Mouse (Mus musculus) CH12.LX (cell line): ENCODE data around the gene Hlcs. TPM values are rescaled to one million over a fixed set of nuclear protein-coding genes. Genes with fewer than 3 reads are reported as not detected.

ENCODE experiments used
- DNase-seq: peaks from one replicate; pipeline ENCODE4 v3.0.0-alpha.2; 2013; ENCODE audit errors: extremely low read depth
- H3K27ac ChIP-seq: 2 replicates; pipeline ENCODE4 v1.5.1; 2012; ENCODE audit warnings: low read depth, mild to moderate bottlenecking, control low read depth, moderate library complexity; ENCODE audit not compliant: insufficient read depth
- H3K27me3 ChIP-seq: replicated peaks from 2 replicates; pipeline ENCODE3; 2012; ENCODE audit warnings: inconsistent platforms
- H3K36me3 ChIP-seq, 2 experiments: replicated peaks in 1 of 2; 2 replicates each; pipeline versions ENCODE3 to v1.6.1; 2012; ENCODE audit warnings: inconsistent platforms in 1 of 2, low read length in 1 of 2, mild to moderate bottlenecking in 1 of 2, mixed read lengths in 1 of 2, moderate library complexity in 1 of 2; ENCODE audit not compliant: control insufficient read depth in 1 of 2, insufficient read depth in 1 of 2
- H3K4me1 ChIP-seq, 2 experiments: 2 replicates each; pipeline ENCODE4 v1.6.1; 2012; ENCODE audit warnings: inconsistent platforms in 1 of 2, moderate library complexity in 1 of 2; ENCODE audit not compliant: insufficient read depth in 2 of 2, control insufficient read depth in 1 of 2
- H3K4me2 ChIP-seq: 2 replicates; pipeline ENCODE4 v1.6.1; 2012; ENCODE audit warnings: low read depth, mild to moderate bottlenecking, control low read depth; ENCODE audit not compliant: poor library complexity, insufficient read depth, severe bottlenecking
- H3K4me3 ChIP-seq, 3 experiments: fragments of 150-350 bp in 1 of 3; sonication (generic) in 1 of 3; replicated peaks in 1 of 3; 2 replicates each; pipeline versions ENCODE3 to v1.5.1; 2011 to 2012; ENCODE audit warnings: low read depth in 2 of 3, low read length in 2 of 3, mild to moderate bottlenecking in 2 of 3, moderate library complexity in 2 of 3, control low read depth in 1 of 3, improper control_type of control experiment in 1 of 3, inconsistent platforms in 1 of 3, mixed read lengths in 1 of 3; ENCODE audit not compliant: poor library complexity in 1 of 3
- H3K79me2 ChIP-seq: replicated peaks from 2 replicates; pipeline ENCODE4 v1.6.1; 2012; ENCODE audit warnings: mild to moderate bottlenecking, moderate library complexity; ENCODE audit not compliant: control insufficient read depth, poor library complexity, insufficient read depth, severe bottlenecking; ENCODE audit errors: extremely low read depth
- H3K9ac ChIP-seq: 2 replicates; pipeline ENCODE4 v1.6.1; 2012; ENCODE audit warnings: low read depth, mild to moderate bottlenecking, control low read depth, moderate library complexity; ENCODE audit not compliant: insufficient read depth
- H3K9me3 ChIP-seq: replicated peaks from 2 replicates; pipeline ENCODE3; 2012; ENCODE audit warnings: low read length, inconsistent platforms, mixed read lengths
- CHD1 ChIP-seq: IDR thresholded peaks from 2 replicates; pipeline ENCODE4 v1.6.1; 2012; ENCODE audit warnings: low read depth, low read length, improper control_type of control experiment, inconsistent platforms
- CHD2 ChIP-seq: IDR thresholded peaks from 2 replicates; pipeline ENCODE4 v1.6.1; 2011; ENCODE audit warnings: low read length, improper control_type of control experiment
- E2F4 ChIP-seq: IDR thresholded peaks from 2 replicates; pipeline ENCODE4 v1.6.1; 2011; ENCODE audit warnings: low read depth, low read length, improper control_type of control experiment; ENCODE audit not compliant: insufficient replicate concordance
- ELF1 ChIP-seq: IDR thresholded peaks from 2 replicates; pipeline ENCODE4 v1.6.1; 2014; ENCODE audit warnings: low read depth, mild to moderate bottlenecking, inconsistent platforms, low read length, improper control_type of control experiment
- EP300 ChIP-seq: IDR thresholded peaks from 2 replicates; pipeline ENCODE4 v1.6.1; 2011; ENCODE audit warnings: low read length, improper control_type of control experiment
- ETS1 ChIP-seq: conservative IDR thresholded peaks from 2 replicates; pipeline ENCODE4 v1.6.1; 2012; ENCODE audit warnings: low read depth, mild to moderate bottlenecking, inconsistent platforms, low read length, improper control_type of control experiment, moderate library complexity
- JUND ChIP-seq: conservative IDR thresholded peaks from 2 replicates; pipeline ENCODE4 v1.6.1; 2011; ENCODE audit warnings: low read depth, low read length, improper control_type of control experiment
- MAFK ChIP-seq: IDR thresholded peaks from 2 replicates; pipeline ENCODE4 v1.6.1; 2011; ENCODE audit warnings: low read length, improper control_type of control experiment; ENCODE audit not compliant: insufficient replicate concordance
- MAX ChIP-seq: IDR thresholded peaks from 2 replicates; pipeline ENCODE4 v1.6.1; 2011; ENCODE audit warnings: low read length, improper control_type of control experiment
- MEF2A ChIP-seq: IDR thresholded peaks from 2 replicates; pipeline ENCODE4 v1.6.1; 2014; ENCODE audit warnings: low read depth, mild to moderate bottlenecking, inconsistent platforms, low read length, improper control_type of control experiment, borderline replicate concordance
- MYC ChIP-seq: IDR thresholded peaks from 2 replicates; pipeline ENCODE4 v1.6.1; 2011; ENCODE audit warnings: low read depth, mild to moderate bottlenecking, improper control_type of control experiment, low read length
- NRF1 ChIP-seq: IDR thresholded peaks from 2 replicates; pipeline ENCODE4 v1.6.1; 2014; ENCODE audit warnings: low read depth, mild to moderate bottlenecking, inconsistent platforms, low read length, improper control_type of control experiment, moderate library complexity
- POLR2A ChIP-seq: IDR thresholded peaks from 2 replicates; pipeline ENCODE4 v1.6.1; 2011; ENCODE audit warnings: low read depth, mild to moderate bottlenecking, improper control_type of control experiment, low read length
- RAD21 ChIP-seq: IDR thresholded peaks from 2 replicates; pipeline ENCODE4 v1.6.1; 2011; ENCODE audit warnings: low read depth, mild to moderate bottlenecking, low read length, improper control_type of control experiment, moderate library complexity
- RCOR1 ChIP-seq: conservative IDR thresholded peaks from 2 replicates; pipeline ENCODE4 v1.6.1; 2012; ENCODE audit warnings: low read depth, mild to moderate bottlenecking, inconsistent platforms, low read length, improper control_type of control experiment
- SMC3 ChIP-seq: IDR thresholded peaks from 2 replicates; pipeline ENCODE4 v1.6.1; 2011; ENCODE audit warnings: low read depth, low read length, improper control_type of control experiment
- TBP ChIP-seq: conservative IDR thresholded peaks from 2 replicates; pipeline ENCODE4 v1.6.1; 2011; ENCODE audit warnings: low read depth, low read length, improper control_type of control experiment
- ZMIZ1 ChIP-seq: IDR thresholded peaks from 2 replicates; pipeline ENCODE4 v1.6.1; 2012; ENCODE audit warnings: low read depth, mild to moderate bottlenecking, inconsistent platforms, low read length, improper control_type of control experiment
- dilution Hi-C: fragments of 300-500 bp; cut with MboI; formaldehyde crosslinking; loops from 2 replicates; pipeline ENCODE4 v1.14.3; 2020; ENCODE audit warnings: low sequenced_read_pairs; ENCODE audit not compliant: extremely low pct_unique_long_range_greater_than_20kb, extremely low pct_ligation_motif_present
- in situ Hi-C: fragments of 300-500 bp; cut with MboI; formaldehyde crosslinking; loops from 3 replicates; pipeline ENCODE4 v1.14.3; 2019; ENCODE audit warnings: low sequenced_read_pairs, low pct_ligation_motif_present, low pct_unique_long_range_greater_than_20kb, mixed read lengths
- polyA plus RNA-seq: library from polyadenylated mRNA; unstranded; fragments of >175 nt; gene quantifications from 2 replicates; pipeline ENCODE4 v1.2.1, GENCODE M21; 2012; ENCODE audit warnings: low read depth; ENCODE audit not compliant: insufficient read length
- total RNA-seq, 2 experiments: library from RNA; depleted of rRNA; stranded (reverse); fragments of 300-350 nt in 1 of 2; fragments of >200 nt in 1 of 2; gene quantifications; 2 replicates each; pipeline ENCODE4 v1.2.3; 2012 to 2014

Gene Hlcs
- total and polyA plus RNA-seq, 3 experiments = 5.3 to 12.5 (median 9.4) TPM

DNA sequence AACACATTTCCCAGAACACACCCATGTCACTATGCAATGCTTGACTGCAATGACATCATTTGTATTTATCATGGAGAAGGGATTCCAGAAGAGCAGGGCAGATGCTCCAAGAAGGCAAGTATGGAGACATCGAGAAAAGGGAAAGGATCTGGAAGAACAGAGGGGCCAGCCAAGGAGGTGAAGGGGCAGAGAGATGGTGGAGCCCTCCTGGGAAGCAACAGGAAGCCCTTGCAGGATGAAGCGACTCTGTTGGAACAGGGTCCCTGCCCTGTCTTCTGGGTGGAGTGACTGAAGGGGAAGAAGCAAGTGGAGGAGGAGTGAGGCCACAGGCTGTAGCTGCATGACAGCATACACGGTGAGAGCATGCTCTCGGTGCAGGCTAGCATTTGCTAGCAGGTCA, 79.2 kb downstream of the Hlcs start:
- Histone ChIP-seq H3K9ac (no peak overlapping the region), H3K79me2 (no peaks in the 10 kb centered on the region), H3K4me3 (no peak overlapping the region), H3K4me1 (peaks cover 16 to 48% of the 10 kb centered on the region in 2 experiments), H3K4me2 (no peak overlapping the region), H3K27me3 (no peaks in the 10 kb centered on the region), H3K27ac (no peak overlapping the region), H3K9me3 (peaks cover 7% of the 10 kb centered on the region), H3K36me3 (peaks cover 3 to 29% of the 10 kb centered on the region in 2 experiments)
- TF ChIP-seq ELF1 (no peak), MAFK (no peak), CHD2 (no peak), SMC3 (no peak), MYC (no peak), NRF1 (no peak), TBP (no peak), E2F4 (no peak), ZMIZ1 (no peak), RCOR1 (no peak), ETS1 (no peak), MAX (no peak), RAD21 (no peak), POLR2A (no peak), MEF2A (no peak), EP300 (no peak), CHD1 (no peak), JUND (no peak)
- dilution Hi-C loops (no loop called here), in situ Hi-C loops (no loop called here)
- no peak for DNase-seq

DNA sequence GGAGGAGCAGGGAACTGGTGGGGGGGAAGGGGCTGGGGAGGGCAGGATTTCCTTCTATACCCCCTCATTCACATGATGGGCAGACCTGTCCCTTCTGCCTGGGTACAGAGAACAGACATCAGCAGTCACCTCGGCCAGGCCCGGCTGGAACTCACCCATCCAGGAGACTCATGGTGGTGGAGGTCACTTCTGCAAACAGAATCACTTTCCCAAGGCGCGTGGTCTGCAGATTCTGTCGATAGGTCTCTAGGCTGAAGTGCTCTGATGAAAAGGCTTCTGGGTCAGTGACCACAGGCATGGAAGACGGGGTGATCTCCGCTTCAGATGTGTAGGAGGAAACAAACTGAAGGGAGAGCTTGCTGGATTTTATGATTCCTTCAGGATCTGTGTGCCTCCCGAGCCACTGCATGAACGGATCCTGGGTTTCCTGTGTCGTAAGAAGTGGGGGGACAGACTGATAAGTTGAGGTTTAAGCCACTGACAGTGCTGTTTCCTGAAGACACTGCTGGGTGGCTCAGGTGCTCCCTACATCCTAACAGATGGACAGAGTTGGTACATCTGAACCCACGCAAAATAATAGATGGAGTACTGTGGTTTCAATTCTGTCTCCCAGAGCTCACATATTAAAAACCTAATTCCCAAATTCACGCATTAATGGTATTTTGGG, 82.3 kb downstream of the Hlcs start:
- Histone ChIP-seq H3K4me1 (peaks cover 5 to 18% of the 10 kb centered on the region in 2 experiments), H3K9ac (no peak overlapping the region), H3K4me2 (no peak overlapping the region), H3K36me3 (peaks cover 3 to 41% of the 10 kb centered on the region in 2 experiments), H3K27me3 (no peaks in the 10 kb centered on the region), H3K4me3 (no peak overlapping the region), H3K79me2 (no peaks in the 10 kb centered on the region), H3K9me3 (peaks cover 7% of the 10 kb centered on the region), H3K27ac (no peak overlapping the region)
- dilution Hi-C loops (no loop called here), in situ Hi-C loops (no loop called here)
- no peak for TF ChIP-seq ZMIZ1
- no peak for DNase-seq
